Mouse (Mus musculus) midbrain, embryonic 15.5 days (tissue): ENCODE data around the gene Prss54. TPM values are rescaled to one million over a fixed set of nuclear protein-coding genes. Genes with fewer than 3 reads are reported as not detected.

Experiments
- ATAC-seq: fragments of 200-750 bp; cut with Nextera tagmentation; replicated peaks from 2 replicates; pipeline ENCODE4 v1.8.0; 2017; ENCODE audit warnings: moderate TSS enrichment
- H3K27ac ChIP-seq: fragments of 300-500 bp; sonication (generic); 2 replicates; pipeline ENCODE4 v1.5.1; 2015; ENCODE audit warnings: mild to moderate bottlenecking, inconsistent platforms
- H3K27me3 ChIP-seq: fragments of 300-500 bp; sonication (generic); replicated peaks from 2 replicates; pipeline ENCODE4 v1.6.1; 2015; ENCODE audit warnings: inconsistent platforms
- H3K36me3 ChIP-seq: fragments of 300-500 bp; sonication (generic); replicated peaks from 2 replicates; pipeline ENCODE4 v1.6.1; 2015; ENCODE audit warnings: inconsistent platforms
- H3K4me1 ChIP-seq: fragments of 300-500 bp; sonication (generic); 2 replicates; pipeline ENCODE4 v1.6.1; 2015; ENCODE audit warnings: inconsistent platforms
- H3K4me2 ChIP-seq: fragments of 300-500 bp; sonication (generic); 2 replicates; pipeline ENCODE4 v1.6.1; 2015; ENCODE audit warnings: inconsistent platforms, mild to moderate bottlenecking, moderate library complexity
- H3K4me3 ChIP-seq: fragments of 300-500 bp; sonication (generic); 2 replicates; pipeline ENCODE4 v1.5.1; 2015; ENCODE audit warnings: mild to moderate bottlenecking, inconsistent platforms
- H3K9ac ChIP-seq: fragments of 300-500 bp; sonication (generic); 2 replicates; pipeline ENCODE4 v1.6.1; 2015; ENCODE audit warnings: mild to moderate bottlenecking, inconsistent platforms
- H3K9me3 ChIP-seq: fragments of 300-500 bp; sonication (generic); 2 replicates; pipeline ENCODE4 v1.6.1; 2016; ENCODE audit warnings: inconsistent platforms
- WGBS: fragments of 180-500 bp; shearing (Covaris S2); methylation state at CpG from one replicate; pipeline ENCODE4 v1.1.7; 2015; ENCODE audit warnings: mixed read lengths; 5-methylcytosine and 5-hydroxymethylcytosine counted together
- polyA plus RNA-seq: library from polyadenylated mRNA; unstranded; fragments of >200 nt; fragmentation: Nextera tagmentation; extraction: Ambion mirVana; gene quantifications from 2 replicates; pipeline ENCODE4 v1.2.1, GENCODE M21; 2015

The Prss54 gene
- polyA plus RNA-seq, 1 experiment from 2014 or later = not detected

GRCm38 (mm10) chr8:95547931-95548330, 28.2 kb downstream of the Prss54 start:
- no peaks in the 10 kb centered on the region for H3K27me3 ChIP-seq
- H3K4me1 ChIP-seq = peaks cover 10% of the 10 kb centered on the region
- H3K4me3 ChIP-seq = no peak overlapping the region
- H3K36me3 ChIP-seq = no peaks in the 10 kb centered on the region
- no peaks in the 10 kb centered on the region for H3K9me3 ChIP-seq
- no peak overlapping the region for H3K9ac ChIP-seq
- no peak overlapping the region for H3K27ac ChIP-seq
- no peak for ATAC-seq
- H3K4me2 ChIP-seq = no peak overlapping the region
- WGBS = 66% methylated on average over 8 of the region's 8 CpGs

GRCm38 (mm10) chr8:95546986-95547385, 29.2 kb downstream of the Prss54 start:
- no peak overlapping the region for H3K4me3 ChIP-seq
- H3K4me1 ChIP-seq = peaks cover 10% of the 10 kb centered on the region
- no peak overlapping the region for H3K9ac ChIP-seq
- H3K4me2 ChIP-seq = no peak overlapping the region
- no peaks in the 10 kb centered on the region for H3K9me3 ChIP-seq
- WGBS = 84% methylated on average over 4 of the region's 4 CpGs
- ATAC-seq = no peak
- no peaks in the 10 kb centered on the region for H3K27me3 ChIP-seq
- H3K36me3 ChIP-seq = no peaks in the 10 kb centered on the region
- no peak overlapping the region for H3K27ac ChIP-seq

GRCm38 (mm10) chr8:95545815-95546214, 30.3 kb downstream of the Prss54 start:
- no peak overlapping the region for H3K27ac ChIP-seq
- no peak for ATAC-seq
- no peaks in the 10 kb centered on the region for H3K27me3 ChIP-seq
- H3K4me2 ChIP-seq = no peak overlapping the region
- WGBS = 86% methylated on average over 17 of the region's 17 CpGs
- no peak overlapping the region for H3K9ac ChIP-seq
- H3K36me3 ChIP-seq = no peaks in the 10 kb centered on the region
- H3K9me3 ChIP-seq = no peaks in the 10 kb centered on the region
- H3K4me3 ChIP-seq = no peak overlapping the region
- H3K4me1 ChIP-seq = peaks cover 10% of the 10 kb centered on the region

GRCm38 (mm10) chr8:95543065-95543464, 33.1 kb downstream of the Prss54 start:
- Histone ChIP-seq H3K4me3 (no peak overlapping the region), H3K9ac (no peak overlapping the region), H3K27ac (no peak overlapping the region), H3K4me2 (no peak overlapping the region), H3K36me3 (no peaks in the 10 kb centered on the region), H3K9me3 (no peaks in the 10 kb centered on the region), H3K27me3 (no peaks in the 10 kb centered on the region), H3K4me1 (no peaks in the 10 kb centered on the region)
- no peak for ATAC-seq
- 83% methylated on average over 3 of the region's 3 CpGs for WGBS

GRCm38 (mm10) chr8:95542191-95542590, 33.9 kb downstream of the Prss54 start:
- WGBS = 91% methylated on average over 6 of the region's 6 CpGs

GRCm38 (mm10) chr8:95539487-95539886, 36.7 kb downstream of the Prss54 start:
- H3K9ac ChIP-seq = no peak overlapping the region
- no peaks in the 10 kb centered on the region for H3K36me3 ChIP-seq
- no peak overlapping the region for H3K4me3 ChIP-seq
- no peak overlapping the region for H3K27ac ChIP-seq
- H3K9me3 ChIP-seq = no peaks in the 10 kb centered on the region
- no peaks in the 10 kb centered on the region for H3K4me1 ChIP-seq
- ATAC-seq = no peak
- WGBS = 78% methylated on average over 5 of the region's 5 CpGs
- no peaks in the 10 kb centered on the region for H3K27me3 ChIP-seq
- H3K4me2 ChIP-seq = no peak overlapping the region

More at GRCm38 (mm10) chr8:95542191-95542590, 33.9 kb downstream of the Prss54 start:
- Histone ChIP-seq H3K9me3 (no peaks in the 10 kb centered on the region), H3K27me3 (no peaks in the 10 kb centered on the region), H3K9ac (no peak overlapping the region), H3K4me2 (no peak overlapping the region), H3K36me3 (no peaks in the 10 kb centered on the region), H3K4me3 (no peak overlapping the region), H3K27ac (no peak overlapping the region), H3K4me1 (no peaks in the 10 kb centered on the region)
- ATAC-seq = no peak

- no peaks in the 10 kb centered on the region for H3K27me3 ChIP-seq
- peak within 1 kb of the TSS; percentile 47 for H3K4me3 ChIP-seq
- H3K36me3 ChIP-seq = no peaks in the 10 kb centered on the region
- H3K27ac ChIP-seq = peak within 1 kb of the TSS; percentile 23; the same call in 1 of the 2 replicates
- ATAC-seq = peak; percentile 92
- H3K9ac ChIP-seq = peak within 1 kb of the TSS; percentile 25; the same call in 1 of the 2 replicates
- no peaks in the 10 kb centered on the region for H3K4me1 ChIP-seq
- no peaks in the 10 kb centered on the region for H3K9me3 ChIP-seq
- 5% methylated on average over 33 of the region's 33 CpGs for WGBS
- H3K4me2 ChIP-seq = peak within 1 kb of the TSS; percentile 75
Observed at GRCm38 (mm10) chr8:95533584-95534387, 42.4 kb downstream of the Prss54 start, which contains the start of gene Ccdc113. Ccdc113 (plus strand) TSS chr8:95534085.

- Histone ChIP-seq H3K9me3 (no peaks in the 10 kb centered on the region), H3K27ac (no peak overlapping the region), H3K4me1 (no peaks in the 10 kb centered on the region), H3K9ac (no peak overlapping the region), H3K4me3 (no peak overlapping the region), H3K36me3 (no peaks in the 10 kb centered on the region), H3K27me3 (no peaks in the 10 kb centered on the region), H3K4me2 (no peak overlapping the region)
- no peak for ATAC-seq
- WGBS = 64% methylated on average over 4 of the region's 4 CpGs
Observed at GRCm38 (mm10) chr8:95532206-95532605, 43.9 kb downstream of the Prss54 start.

GRCm38 (mm10) chr8:95528750-95529310, 47.3 kb downstream of the Prss54 start:
- no peaks in the 10 kb centered on the region for H3K4me1 ChIP-seq
- H3K9ac ChIP-seq = no peak overlapping the region
- H3K4me2 ChIP-seq = no peak overlapping the region
- H3K27me3 ChIP-seq = no peaks in the 10 kb centered on the region
- no peaks in the 10 kb centered on the region for H3K36me3 ChIP-seq
- ATAC-seq = no peak
- no peaks in the 10 kb centered on the region for H3K9me3 ChIP-seq
- no peak overlapping the region for H3K27ac ChIP-seq
- H3K4me3 ChIP-seq = no peak overlapping the region
- 68% methylated on average over 9 of the region's 9 CpGs for WGBS

- H3K4me3 ChIP-seq = no peak overlapping the region
- 72% methylated on average over 10 of the region's 10 CpGs for WGBS
- no peak overlapping the region for H3K27ac ChIP-seq
- H3K27me3 ChIP-seq = no peaks in the 10 kb centered on the region
- no peaks in the 10 kb centered on the region for H3K4me1 ChIP-seq
- H3K4me2 ChIP-seq = no peak overlapping the region
- no peaks in the 10 kb centered on the region for H3K9me3 ChIP-seq
- H3K36me3 ChIP-seq = no peaks in the 10 kb centered on the region
- no peak overlapping the region for H3K9ac ChIP-seq
- no peak for ATAC-seq
Observed at GRCm38 (mm10) chr8:95528194-95528593, 47.9 kb downstream of the Prss54 start.

GRCm38 (mm10) chr8:95523991-95524390, 52.1 kb downstream of the Prss54 start:
- Histone ChIP-seq H3K9me3 (no peaks in the 10 kb centered on the region), H3K4me1 (no peaks in the 10 kb centered on the region), H3K36me3 (no peaks in the 10 kb centered on the region), H3K9ac (no peak overlapping the region), H3K4me3 (no peak overlapping the region), H3K27me3 (no peaks in the 10 kb centered on the region), H3K4me2 (no peak overlapping the region), H3K27ac (no peak overlapping the region)
- WGBS = 90% methylated on average over 4 of the region's 4 CpGs
- no peak for ATAC-seq

- H3K4me1 ChIP-seq = no peaks in the 10 kb centered on the region
- 94% methylated on average over 6 of the region's 6 CpGs for WGBS
- no peak overlapping the region for H3K4me3 ChIP-seq
- no peak overlapping the region for H3K27ac ChIP-seq
- H3K27me3 ChIP-seq = no peaks in the 10 kb centered on the region
- ATAC-seq = no peak
- H3K36me3 ChIP-seq = no peaks in the 10 kb centered on the region
- H3K9ac ChIP-seq = no peak overlapping the region
- H3K9me3 ChIP-seq = no peaks in the 10 kb centered on the region
- no peak overlapping the region for H3K4me2 ChIP-seq
Observed at GRCm38 (mm10) chr8:95516928-95517327, 59.2 kb downstream of the Prss54 start.

- H3K4me2 ChIP-seq = no peak overlapping the region
- no peak for ATAC-seq
- no peaks in the 10 kb centered on the region for H3K36me3 ChIP-seq
- no peaks in the 10 kb centered on the region for H3K9me3 ChIP-seq
- H3K27ac ChIP-seq = no peak overlapping the region
- WGBS = 77% methylated on average over 4 of the region's 4 CpGs
- H3K4me1 ChIP-seq = no peaks in the 10 kb centered on the region
- H3K27me3 ChIP-seq = no peaks in the 10 kb centered on the region
- H3K4me3 ChIP-seq = no peak overlapping the region
- H3K9ac ChIP-seq = no peak overlapping the region
Observed at GRCm38 (mm10) chr8:95513219-95513618, 62.9 kb downstream of the Prss54 start.
